Mouse (Mus musculus): Measurements from ENCODE around the gene Rap1gap2. TPM values are rescaled to one million over a fixed set of nuclear protein-coding genes. Genes with fewer than 3 reads are reported as not detected.
A peak's percentile ranks its signal among the peaks of the same experiment; 100 is the strongest.

The Rap1gap2 gene
- total and polyA plus RNA-seq, 3 experiments, result 5.8 to 10.1 TPM; not detected in 1

DNA sequence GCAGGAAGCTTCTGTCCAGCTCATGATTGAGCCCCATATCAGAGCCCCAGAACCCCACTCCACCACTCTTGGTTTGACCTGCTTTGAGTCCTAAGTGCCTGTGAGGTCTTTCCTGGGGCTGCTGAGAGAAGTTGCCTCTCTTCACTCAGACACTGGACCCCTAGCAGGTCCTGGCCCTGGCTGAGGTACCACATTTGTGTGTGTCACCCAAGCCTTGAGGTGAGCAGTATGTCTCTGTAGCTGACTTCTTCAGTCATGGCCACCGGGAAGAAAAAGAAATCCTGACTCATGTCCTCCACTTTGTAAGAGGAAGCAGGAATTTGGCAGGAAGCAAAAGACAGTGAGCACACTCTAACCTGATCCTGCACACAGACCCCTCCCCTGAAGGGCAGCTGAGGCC is 28.9 kb upstream of the Rap1gap2 start:
- Histone ChIP-seq H3K79me2 (ENCODE audit: control insufficient read depth, insufficient read depth, low read length, poor library complexity) (no peaks in the 10 kb centered on the region), H3K27ac (ENCODE audit: control insufficient read depth, low read depth, low read length) (no peak overlapping the region), H3K9me3 (replicated peaks; ENCODE audit: insufficient read depth, low read length) (no peaks in the 10 kb centered on the region), H3K36me3 (ENCODE audit: control insufficient read depth in 1 of 2, insufficient read depth in 2 of 2, low read length in 2 of 2) (no peaks in the 10 kb centered on the region), H3K4me3 (ENCODE audit: control insufficient read depth in 1 of 2, insufficient read depth in 1 of 2, low read depth in 2 of 2, low read length in 2 of 2) (no peak overlapping the region), H3K27me3 (ENCODE audit: control insufficient read depth in 1 of 2, insufficient read depth in 2 of 2, low read length in 2 of 2) (peaks cover 0 to 9% of the 10 kb centered on the region in 2 experiments; a peak in 3 of 4 replicates), H3K4me1 (ENCODE audit: control insufficient read depth in 1 of 2, insufficient read depth in 2 of 2, low read length in 2 of 2) (peaks cover 2 to 5% of the 10 kb centered on the region in 2 experiments; a peak in 2 of 4 replicates), H3K9ac (ENCODE audit: control insufficient read depth, low read depth, low read length, poor library complexity, severe bottlenecking) (no peak overlapping the region)
- TF ChIP-seq MEF2A (IDR thresholded peaks at IDR 0.05; ENCODE audit: extremely low read depth, insufficient replicate concordance, low read depth, low read length, poor library complexity, severe bottlenecking), result no peak
- TF ChIP-seq ETS1 (IDR thresholded peaks at IDR 0.05; ENCODE audit: low read depth, low read length), result no peak
- TF ChIP-seq RCOR1 (IDR thresholded peaks at IDR 0.05; ENCODE audit: low read depth, low read length), result no peak
- no peak for TF ChIP-seq NELFE (IDR thresholded peaks at IDR 0.05; ENCODE audit: low read depth, low read length)
- no peak for DNase-seq (ENCODE audit: low read depth, low spot score)

DNA sequence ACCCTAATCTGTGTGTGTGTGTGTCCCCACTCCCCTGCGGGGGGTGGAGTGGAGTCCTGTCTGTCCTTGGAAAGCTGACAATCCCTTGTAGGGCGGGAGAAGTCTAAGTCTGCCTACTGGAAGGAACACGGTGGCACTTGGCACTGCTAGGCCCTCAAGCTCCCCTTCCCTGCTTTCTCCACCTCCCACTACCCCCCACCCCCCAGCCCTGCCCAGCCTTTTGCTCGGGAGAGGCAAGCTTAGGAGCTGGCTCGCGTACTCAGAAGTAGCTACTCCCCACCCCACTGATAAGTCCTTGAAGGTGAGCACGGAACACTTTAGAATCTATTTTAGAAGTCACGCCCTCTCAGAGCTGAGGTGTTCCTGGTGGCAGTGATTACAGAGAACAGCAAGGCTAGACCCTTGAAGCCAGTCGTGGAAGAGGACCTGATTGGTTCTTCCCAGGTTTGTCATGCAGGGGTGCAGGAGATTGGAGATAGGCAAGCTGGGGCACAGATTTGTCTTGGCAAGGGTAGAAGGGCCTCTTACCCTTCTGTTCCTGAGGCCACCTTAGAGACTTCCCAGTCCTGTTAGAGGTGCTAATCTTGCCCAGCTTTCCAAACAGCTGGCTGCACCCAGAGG is 28.2 kb upstream of the Rap1gap2 start:
- Histone ChIP-seq H3K27ac (ENCODE audit: control insufficient read depth, low read depth, low read length) (no peak overlapping the region), H3K9ac (ENCODE audit: control insufficient read depth, low read depth, low read length, poor library complexity, severe bottlenecking) (no peak overlapping the region), H3K27me3 (ENCODE audit: control insufficient read depth in 1 of 2, insufficient read depth in 2 of 2, low read length in 2 of 2) (peaks cover 0 to 9% of the 10 kb centered on the region in 2 experiments; a peak in 3 of 4 replicates)

DNA sequence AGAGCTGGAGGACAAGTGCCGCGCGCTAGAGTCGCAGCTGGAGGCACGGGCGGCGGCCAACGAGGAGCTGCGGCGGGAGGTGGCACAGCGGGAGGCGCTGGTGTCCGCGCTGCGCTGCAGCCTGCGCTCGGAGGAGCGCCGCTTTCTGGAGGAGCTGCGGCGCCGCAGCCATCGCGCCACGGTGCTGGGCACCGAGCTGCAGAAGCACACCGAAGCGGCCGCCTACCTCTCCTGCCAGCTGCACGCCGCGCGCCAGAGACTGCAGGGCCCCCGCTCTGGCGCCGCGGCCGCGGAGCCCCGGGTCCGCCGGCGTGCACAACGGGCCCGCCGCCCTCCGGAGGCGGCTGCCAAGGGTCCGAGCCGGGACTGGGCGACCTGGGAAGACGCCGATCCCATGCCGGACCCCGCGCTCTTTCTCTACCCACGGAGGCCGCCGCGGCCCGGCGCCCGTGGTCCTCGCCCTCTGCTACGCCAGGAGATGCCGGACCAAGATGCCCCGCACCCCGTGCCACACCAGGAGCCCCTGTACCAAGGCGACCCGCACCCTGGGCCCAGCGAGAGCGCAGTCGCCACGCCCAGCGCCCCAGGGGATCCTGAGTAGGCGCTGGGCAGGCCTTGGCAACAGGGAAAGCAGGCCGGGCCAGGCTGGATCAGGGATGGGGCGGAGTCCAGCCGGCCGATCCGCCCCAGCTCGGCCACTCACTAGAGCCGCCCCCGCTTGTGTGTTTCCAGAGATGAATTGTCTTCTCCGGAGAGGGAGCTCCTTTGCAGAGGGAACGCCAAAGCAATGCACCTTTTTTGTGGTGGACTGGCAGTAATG is 27.5 kb upstream of the Rap1gap2 start:
- H3K9me3 ChIP-seq (replicated peaks; ENCODE audit: insufficient read depth, low read length), result no peaks in the 10 kb centered on the region
- no peaks in the 10 kb centered on the region for H3K36me3 ChIP-seq (ENCODE audit: control insufficient read depth in 1 of 2, insufficient read depth in 2 of 2, low read length in 2 of 2)
- peaks cover 2 to 5% of the 10 kb centered on the region in 2 experiments; a peak in 2 of 4 replicates for H3K4me1 ChIP-seq (ENCODE audit: control insufficient read depth in 1 of 2, insufficient read depth in 2 of 2, low read length in 2 of 2)
- H3K79me2 ChIP-seq (ENCODE audit: control insufficient read depth, insufficient read depth, low read length, poor library complexity), result no peaks in the 10 kb centered on the region
- peaks cover 0 to 9% of the 10 kb centered on the region in 2 experiments; a peak in 3 of 4 replicates for H3K27me3 ChIP-seq (ENCODE audit: control insufficient read depth in 1 of 2, insufficient read depth in 2 of 2, low read length in 2 of 2)
- peak; percentile 32 for DNase-seq (ENCODE audit: low read depth, low spot score)
- H3K27ac ChIP-seq (ENCODE audit: control insufficient read depth, low read depth, low read length), result no peak overlapping the region
- peak overlapping the region; percentile 14; the same call in 1 of the 2 replicates for H3K9ac ChIP-seq (ENCODE audit: control insufficient read depth, low read depth, low read length, poor library complexity, severe bottlenecking)
- peak overlapping the region in 1 of 2 experiments; percentile 21; a peak in 2 of 4 replicates for H3K4me3 ChIP-seq (ENCODE audit: control insufficient read depth in 1 of 2, insufficient read depth in 1 of 2, low read depth in 2 of 2, low read length in 2 of 2)
- TF ChIP-seq POLR2A (IDR thresholded peaks at IDR 0.05; ENCODE audit: control insufficient read depth in 1 of 2, insufficient read depth in 1 of 2, low read depth in 1 of 2, low read length in 2 of 2, poor library complexity in 1 of 2) (no peak), CTCF (IDR thresholded peaks at IDR 0.05 in 2 of 3, conservative IDR thresholded peaks at IDR 0.05 in 1 of 3; ENCODE audit: control insufficient read depth in 1 of 3, insufficient read depth in 1 of 3, low read depth in 2 of 3, low read length in 3 of 3, poor library complexity in 1 of 3, severe bottlenecking in 1 of 3) (peak in 2 of 3 experiments; percentile 20 to 25; a peak in 1 of 6 replicates), UBTF (IDR thresholded peaks at IDR 0.05; ENCODE audit: borderline replicate concordance, insufficient read depth, low read depth, low read length) (no peak), JUND (IDR thresholded peaks at IDR 0.05; ENCODE audit: low read depth, low read length) (no peak)

More for the DNA sequence above, 28.2 kb upstream of the Rap1gap2 start:
- Histone ChIP-seq H3K4me3 (ENCODE audit: control insufficient read depth in 1 of 2, insufficient read depth in 1 of 2, low read depth in 2 of 2, low read length in 2 of 2) (no peak overlapping the region), H3K4me1 (ENCODE audit: control insufficient read depth in 1 of 2, insufficient read depth in 2 of 2, low read length in 2 of 2) (peaks cover 2 to 5% of the 10 kb centered on the region in 2 experiments; a peak in 2 of 4 replicates), H3K36me3 (ENCODE audit: control insufficient read depth in 1 of 2, insufficient read depth in 2 of 2, low read length in 2 of 2) (no peaks in the 10 kb centered on the region), H3K79me2 (ENCODE audit: control insufficient read depth, insufficient read depth, low read length, poor library complexity) (no peaks in the 10 kb centered on the region), H3K9me3 (replicated peaks; ENCODE audit: insufficient read depth, low read length) (no peaks in the 10 kb centered on the region)
- TF ChIP-seq SMC3 (IDR thresholded peaks at IDR 0.05; ENCODE audit: low read depth, low read length), result no peak
- TF ChIP-seq E2F4 (IDR thresholded peaks at IDR 0.05; ENCODE audit: borderline replicate concordance, low read depth, low read length), result no peak
- no peak for TF ChIP-seq SIN3A (IDR thresholded peaks at IDR 0.05; ENCODE audit: low read length)
- no peak for TF ChIP-seq EP300 (IDR thresholded peaks at IDR 0.05; ENCODE audit: low read depth in 1 of 2, low read length in 2 of 2)
- no peak for TF ChIP-seq USF1 (IDR thresholded peaks at IDR 0.05; ENCODE audit: low read depth, low read length)
- TF ChIP-seq TAL1 (IDR thresholded peaks at IDR 0.05; ENCODE audit: low read length), result no peak
- no peak for TF ChIP-seq CHD1 (IDR thresholded peaks at IDR 0.05; ENCODE audit: low read depth, low read length)
- TF ChIP-seq USF2 (IDR thresholded peaks at IDR 0.05; ENCODE audit: borderline replicate concordance in 1 of 2, insufficient read depth in 1 of 2, low read depth in 1 of 2, low read length in 2 of 2), result no peak
- no peak for TF ChIP-seq HCFC1 (IDR thresholded peaks at IDR 0.05; ENCODE audit: low read depth, low read length)
- no peak for TF ChIP-seq NELFE (IDR thresholded peaks at IDR 0.05; ENCODE audit: low read depth, low read length)
- no peak for TF ChIP-seq BHLHE40 (IDR thresholded peaks at IDR 0.05; ENCODE audit: borderline replicate concordance, low read depth, low read length)
- TF ChIP-seq NRF1 (IDR thresholded peaks at IDR 0.05; ENCODE audit: insufficient read depth, low read depth, low read length, poor library complexity, severe bottlenecking), result no peak
- no peak for TF ChIP-seq TCF12 (IDR thresholded peaks at IDR 0.05; ENCODE audit: low read depth, low read length)
- no peak for TF ChIP-seq MYC (IDR thresholded peaks at IDR 0.05; ENCODE audit: low read depth, low read length)
- no peak for DNase-seq (ENCODE audit: low read depth, low spot score)
